10 mouse cellular contexts compared by ENCODE assay signal in the genomic region with DNA sequence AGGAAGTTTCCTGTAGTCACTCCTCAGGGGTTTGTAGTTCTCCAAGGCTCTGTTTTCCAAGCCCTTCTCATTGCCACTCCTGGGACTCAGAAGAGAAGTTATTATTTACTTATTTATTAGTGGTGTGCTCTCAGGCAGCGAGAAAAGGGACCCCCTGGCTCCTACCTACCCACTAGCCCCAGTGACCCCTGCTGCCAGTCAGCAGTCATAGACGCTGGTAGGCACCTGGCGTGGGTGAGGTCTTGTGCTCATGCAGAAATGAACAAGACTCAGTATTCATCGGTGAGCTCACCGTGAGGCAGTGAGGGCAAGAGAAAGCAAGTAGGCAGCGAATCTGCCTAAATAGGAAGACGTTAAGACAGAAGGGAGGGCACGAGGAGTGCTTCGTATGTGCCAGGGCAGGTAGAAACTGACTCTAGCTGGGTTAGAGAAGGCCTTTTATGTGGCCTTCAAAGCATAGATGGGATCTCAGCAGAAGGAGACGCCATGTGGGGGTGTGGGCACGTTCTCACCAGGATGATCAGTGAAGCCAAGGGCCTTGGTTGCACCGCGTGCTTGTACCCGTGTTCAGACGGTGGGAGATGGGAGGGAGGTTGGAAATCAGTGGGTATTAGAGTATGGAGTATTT. TPM values are rescaled to one million over a fixed set of nuclear protein-coding genes. Genes with fewer than 3 reads are reported as not detected.
DNase-seq lines count a peak whose midpoint lies in the region; ATAC-seq and TF ChIP-seq lines count a peak whose summit lies in the region.
"Had no signal": no experiment of that assay in that cellular context is flagged by ENCODE, and none has a peak within 500 bp of the region (broad histone marks: within the 10 kb centered on the region; RNA-seq: fewer than 3 reads in every experiment).

No protein-coding gene starts in this region.

- H3K9me3 ChIP-seq in forebrain, embryonic 13.5 days (replicated peaks), result no peaks in the 10 kb centered on the region
- no peaks in the 10 kb centered on the region for H3K9me3 ChIP-seq in forebrain, embryonic 16.5 days (ENCODE audit: control insufficient read depth, low read length)
- H3K9me3 ChIP-seq in midbrain, embryonic 11.5 days (ENCODE audit: control insufficient read depth, low read length), result no peaks in the 10 kb centered on the region; the same call in 1 of the 2 replicates
- H3K9me3 ChIP-seq: heart, embryonic 12.5 days; liver, embryonic 13.5 days had no signal

- H3K79me2 ChIP-seq in macrophage (ENCODE audit: inconsistent target), result no peaks in the 10 kb centered on the region

- TF ChIP-seq CTCF in spleen, adult 2 months (IDR thresholded peaks at IDR 0.05; ENCODE audit: extremely low read depth, insufficient read depth, insufficient read length, insufficient replicate concordance), result no peak

- no peak overlapping the region for H3K4me3 ChIP-seq in forebrain, embryonic 13.5 days
- H3K4me3 ChIP-seq in forebrain, embryonic 16.5 days (replicated peaks; ENCODE audit: low read length), result no peak overlapping the region
- H3K4me3 ChIP-seq in spleen, adult 2 months (ENCODE audit: extremely low read depth, insufficient read depth, insufficient read length), result no peak overlapping the region
- H3K4me3 ChIP-seq in macrophage (ENCODE audit: inconsistent target), result no peak overlapping the region
- no peak overlapping the region for H3K4me3 ChIP-seq in midbrain, embryonic 11.5 days (ENCODE audit: low read depth, low read length)
- H3K4me3 ChIP-seq: heart, embryonic 12.5 days; liver, embryonic 13.5 days had no signal

- DNase-seq in spleen, adult 2 months (ENCODE audit: low read depth in 1 of 2, low spot score in 2 of 2), result no peak
- DNase-seq in spleen, adult 12 weeks (ENCODE audit: low spot score), result no peak
- peak; percentile 57 for DNase-seq in thymus, postnatal 4 days
- no peak for DNase-seq in midbrain, embryonic 11.5 days (ENCODE audit: low spot score, missing footprints)

- H3K36me3 ChIP-seq in forebrain, embryonic 13.5 days (ENCODE audit: poor library complexity, severe bottlenecking), result no peaks in the 10 kb centered on the region
- H3K36me3 ChIP-seq in forebrain, embryonic 16.5 days (ENCODE audit: control insufficient read depth, insufficient read depth), result no peaks in the 10 kb centered on the region
- H3K36me3 ChIP-seq in spleen, adult 2 months (ENCODE audit: control insufficient read depth, insufficient read depth, low read length), result no peaks in the 10 kb centered on the region
- H3K36me3 ChIP-seq in macrophage (ENCODE audit: inconsistent target), result no peaks in the 10 kb centered on the region
- H3K36me3 ChIP-seq in midbrain, embryonic 11.5 days (ENCODE audit: control insufficient read depth, insufficient read depth, low read length), result no peaks in the 10 kb centered on the region
- H3K36me3 ChIP-seq: heart, embryonic 12.5 days; liver, embryonic 13.5 days had no signal

- no peak overlapping the region for H3K9ac ChIP-seq in forebrain, embryonic 13.5 days
- no peak overlapping the region for H3K9ac ChIP-seq in forebrain, embryonic 16.5 days (replicated peaks; ENCODE audit: low read depth, low read length)
- no peak overlapping the region for H3K9ac ChIP-seq in midbrain, embryonic 11.5 days (ENCODE audit: low read length)
- H3K9ac ChIP-seq: heart, embryonic 12.5 days; liver, embryonic 13.5 days had no signal

- H3K4me1 ChIP-seq in forebrain, embryonic 13.5 days, result no peaks in the 10 kb centered on the region
- no peaks in the 10 kb centered on the region for H3K4me1 ChIP-seq in forebrain, embryonic 16.5 days (replicated peaks; ENCODE audit: control insufficient read depth, insufficient read depth, low read length)
- peaks cover 40% of the 10 kb centered on the region; the same call in 1 of the 2 replicates for H3K4me1 ChIP-seq in spleen, adult 2 months (ENCODE audit: control insufficient read depth, insufficient read depth, insufficient read length)
- H3K4me1 ChIP-seq in midbrain, embryonic 11.5 days (ENCODE audit: control insufficient read depth, insufficient read depth, low read length), result no peaks in the 10 kb centered on the region
- H3K4me1 ChIP-seq: liver, embryonic 13.5 days had no signal

- no peak overlapping the region for H3K27ac ChIP-seq in forebrain, embryonic 13.5 days
- no peak overlapping the region for H3K27ac ChIP-seq in forebrain, embryonic 16.5 days (ENCODE audit: low read length)
- peak overlapping the region; percentile 87 for H3K27ac ChIP-seq in spleen, adult 2 months (ENCODE audit: insufficient read depth, low read length)
- peak overlapping the region; percentile 93 for H3K27ac ChIP-seq in macrophage
- no peak overlapping the region for H3K27ac ChIP-seq in midbrain, embryonic 11.5 days (ENCODE audit: low read depth, low read length)
- H3K27ac ChIP-seq: liver, embryonic 13.5 days had no signal

- H3K27me3 ChIP-seq in forebrain, embryonic 13.5 days, result no peaks in the 10 kb centered on the region
- no peaks in the 10 kb centered on the region for H3K27me3 ChIP-seq in forebrain, embryonic 16.5 days (replicated peaks; ENCODE audit: control insufficient read depth, insufficient read depth, low read length)
- no peaks in the 10 kb centered on the region for H3K27me3 ChIP-seq in spleen, adult 2 months (ENCODE audit: control insufficient read depth, insufficient read depth, low read length)
- no peaks in the 10 kb centered on the region for H3K27me3 ChIP-seq in midbrain, embryonic 11.5 days (ENCODE audit: control insufficient read depth, insufficient read depth, low read length)
- H3K27me3 ChIP-seq: heart, embryonic 12.5 days; liver, embryonic 13.5 days had no signal

- 0 out of 2 replicates have a peak, but pooled peaks have one; percentile 10 for ATAC-seq in forebrain, embryonic 13.5 days
- no peak for ATAC-seq in forebrain, embryonic 16.5 days
- ATAC-seq in inflammation-experienced regulatory T-cells, adult 6 months, result no peak
- ATAC-seq in midbrain, embryonic 11.5 days (ENCODE audit: low FRiP score), result no peak

- TF ChIP-seq POLR2A in spleen, adult 2 months (IDR thresholded peaks at IDR 0.05; ENCODE audit: low read depth, low read length), result no peak

- WGBS in forebrain, embryonic 13.5 days, result 85% methylated on average over 15 of the region's 15 CpGs
- WGBS in forebrain, embryonic 16.5 days, result 84% methylated on average over 15 of the region's 15 CpGs
- WGBS in spleen, adult 2 months, result 50% methylated on average over 15 of the region's 15 CpGs
- 71% methylated on average over 15 of the region's 15 CpGs for WGBS in macrophage (ENCODE audit: missing documents)
- 83% methylated on average over 15 of the region's 15 CpGs for WGBS in midbrain, embryonic 11.5 days

- H3K4me2 ChIP-seq in forebrain, embryonic 13.5 days, result no peak overlapping the region
- no peak overlapping the region for H3K4me2 ChIP-seq in forebrain, embryonic 16.5 days (ENCODE audit: low read length)
- no peak overlapping the region for H3K4me2 ChIP-seq in midbrain, embryonic 11.5 days
- H3K4me2 ChIP-seq: heart, embryonic 12.5 days; liver, embryonic 13.5 days had no signal

RNA-seq across cellular contexts. Expression of a gene that starts 3.9 kb away (rescaled TPM):
- not detected in 2 replicates for polyA plus RNA-seq in forebrain, embryonic 13.5 days (2015; fragmentation: Nextera tagmentation; extraction: Ambion mirVana)
- not detected in 2 replicates for polyA plus RNA-seq in forebrain, embryonic 16.5 days (2015; fragmentation: Nextera tagmentation; extraction: Ambion mirVana)
- not detected in 2 replicates for polyA plus RNA-seq in spleen, adult 2 months (2012; rRNA removed)
- total RNA-seq in macrophage (2018; cell fraction: chromatin; rRNA removed), result not detected
- total RNA-seq in macrophage (2018; cell fraction: cytosol; rRNA removed), result not detected
- not detected for total RNA-seq in macrophage (2018; cell fraction: nucleus; rRNA removed)
- not detected in 3 replicates for polyA plus RNA-seq in macrophage (2018)
- 1 to 10 TPM in 1 of 3 experiments, not detected in 2; 2.6 TPM for polyA plus RNA-seq in inflammation-experienced regulatory T-cells, adult 6 months (2017; shearing (Covaris generic))
- polyA plus RNA-seq in midbrain, embryonic 11.5 days (2014; fragmentation: Nextera tagmentation; extraction: Ambion mirVana), result not detected in 2 replicates
- polyA plus RNA-seq: heart, embryonic 12.5 days; liver, embryonic 13.5 days had no signal

RNA-seq across cellular contexts. Expression of a gene that starts 15.6 kb away (rescaled TPM):
- polyA plus RNA-seq in forebrain, embryonic 13.5 days (2015; fragmentation: Nextera tagmentation; extraction: Ambion mirVana), result not detected in 2 replicates
- not detected in 2 replicates for polyA plus RNA-seq in forebrain, embryonic 16.5 days (2015; fragmentation: Nextera tagmentation; extraction: Ambion mirVana)
- polyA plus RNA-seq in spleen, adult 2 months (2012; rRNA removed), result not detected in 2 replicates
- not detected for total RNA-seq in macrophage (2018; cell fraction: chromatin; rRNA removed)
- total RNA-seq in macrophage (2018; cell fraction: cytosol; rRNA removed), result not detected
- total RNA-seq in macrophage (2018; cell fraction: nucleus; rRNA removed), result not detected
- not detected in 3 replicates for polyA plus RNA-seq in macrophage (2018)
- polyA plus RNA-seq in inflammation-experienced regulatory T-cells, adult 6 months (2017; shearing (Covaris generic)), result not detected
- polyA plus RNA-seq in midbrain, embryonic 11.5 days (2014; fragmentation: Nextera tagmentation; extraction: Ambion mirVana), result not detected in 2 replicates
- polyA plus RNA-seq: heart, embryonic 12.5 days; liver, embryonic 13.5 days had no signal

RNA-seq across cellular contexts. Expression of a gene that starts 17.4 kb away (rescaled TPM):
- polyA plus RNA-seq in forebrain, embryonic 13.5 days (2015; fragmentation: Nextera tagmentation; extraction: Ambion mirVana), result 0.40 and 1.6 TPM in 2 replicates
- polyA plus RNA-seq in forebrain, embryonic 16.5 days (2015; fragmentation: Nextera tagmentation; extraction: Ambion mirVana), result 0.65 and 1.3 TPM in 2 replicates
- 43.5 and 68.3 TPM in 2 replicates for polyA plus RNA-seq in spleen, adult 2 months (2012; rRNA removed)
- 100 to 1,000 TPM in 1 of 26 experiments, 10 to 100 TPM in 3, 1 to 10 TPM in 15, not detected in 7; 2.0 to 107 (median 5.4) TPM for total RNA-seq in macrophage (2018; cell fraction: chromatin; rRNA removed)
- 100 to 1,000 TPM in 13 of 26 experiments, 10 to 100 TPM in 13; 31.5 to 299 (median 113) TPM for total RNA-seq in macrophage (2018; cell fraction: cytosol; rRNA removed)
- total RNA-seq in macrophage (2018; cell fraction: nucleus; rRNA removed), result 10 to 100 TPM in 19 of 26 experiments, 1 to 10 TPM in 7; 5.3 to 99.0 (median 15.9) TPM
- polyA plus RNA-seq in macrophage (2018), result 174 to 303 TPM (median 196 TPM) in 3 replicates
- 100 to 1,000 TPM in 1 of 3 experiments, 10 to 100 TPM in 2; 65.2 to 589 (median 72.0) TPM for polyA plus RNA-seq in inflammation-experienced regulatory T-cells, adult 6 months (2017; shearing (Covaris generic))
- polyA plus RNA-seq in midbrain, embryonic 11.5 days (2014; fragmentation: Nextera tagmentation; extraction: Ambion mirVana), result 0.34 and 0.50 TPM in 2 replicates

RNA-seq across cellular contexts. Expression of a gene that starts 22.2 kb away (rescaled TPM):
- polyA plus RNA-seq in forebrain, embryonic 13.5 days (2015; fragmentation: Nextera tagmentation; extraction: Ambion mirVana), result not detected in 2 replicates
- polyA plus RNA-seq in forebrain, embryonic 16.5 days (2015; fragmentation: Nextera tagmentation; extraction: Ambion mirVana), result not detected in 2 replicates
- not detected in 2 replicates for polyA plus RNA-seq in spleen, adult 2 months (2012; rRNA removed)
- not detected for total RNA-seq in macrophage (2018; cell fraction: chromatin; rRNA removed)
- not detected for total RNA-seq in macrophage (2018; cell fraction: cytosol; rRNA removed)
- total RNA-seq in macrophage (2018; cell fraction: nucleus; rRNA removed), result not detected
- not detected in 3 replicates for polyA plus RNA-seq in macrophage (2018)
- polyA plus RNA-seq in inflammation-experienced regulatory T-cells, adult 6 months (2017; shearing (Covaris generic)), result not detected
- not detected in 2 replicates for polyA plus RNA-seq in midbrain, embryonic 11.5 days (2014; fragmentation: Nextera tagmentation; extraction: Ambion mirVana)
- polyA plus RNA-seq: heart, embryonic 12.5 days; liver, embryonic 13.5 days had no signal

RNA-seq across cellular contexts. Expression of a gene that starts 25.8 kb away (rescaled TPM):
- not detected in 2 replicates for polyA plus RNA-seq in forebrain, embryonic 13.5 days (2015; fragmentation: Nextera tagmentation; extraction: Ambion mirVana)
- 0.07 TPM in 1 of 2 replicates, not detected in the other for polyA plus RNA-seq in forebrain, embryonic 16.5 days (2015; fragmentation: Nextera tagmentation; extraction: Ambion mirVana)
- polyA plus RNA-seq in spleen, adult 2 months (2012; rRNA removed), result 0.46 and 0.55 TPM in 2 replicates
- total RNA-seq in macrophage (2018; cell fraction: chromatin; rRNA removed), result not detected
- total RNA-seq in macrophage (2018; cell fraction: cytosol; rRNA removed), result not detected
- total RNA-seq in macrophage (2018; cell fraction: nucleus; rRNA removed), result not detected
- polyA plus RNA-seq in macrophage (2018), result not detected in 3 replicates
- polyA plus RNA-seq in inflammation-experienced regulatory T-cells, adult 6 months (2017; shearing (Covaris generic)), result 1 to 10 TPM; 1.4 to 4.9 (median 2.4) TPM
- not detected in 2 replicates for polyA plus RNA-seq in midbrain, embryonic 11.5 days (2014; fragmentation: Nextera tagmentation; extraction: Ambion mirVana)
- polyA plus RNA-seq: liver, embryonic 13.5 days had no signal

Comparison
In these comparisons a context has a peak if more than half of its experiments do, and no peak if none do; other contexts are left out.
1. H3K27ac ChIP-seq: peak in spleen, adult 2 months (single experiment) and macrophage (single experiment); none in forebrain, embryonic 13.5 days (single experiment), forebrain, embryonic 16.5 days (single experiment) and midbrain, embryonic 11.5 days (single experiment).
2. RNA of a gene that starts 17.4 kb away (polyA plus RNA-seq): 174 to 303 TPM in macrophage, 65.2 to 589 TPM in inflammation-experienced regulatory T-cells, adult 6 months and 43.5 to 68.3 TPM in spleen, adult 2 months; 0.40 to 1.6 TPM in forebrain, embryonic 13.5 days, 0.65 to 1.3 TPM in forebrain, embryonic 16.5 days and 0.34 to 0.50 TPM in midbrain, embryonic 11.5 days; every median in the first group is over 10 times any median in the second.